Mouse (Mus musculus) embryo, embryonic 11 days (tissue): ENCODE data around the gene Ranbp17.
A peak's percentile ranks its signal among the peaks of the same experiment; 100 is the strongest.
"Not testable (repeated sequence)": the region's sequence is repeated elsewhere in the genome, so short reads cannot be mapped to it uniquely, and the experiment has no call there.

ENCODE experiments used
- DNase-seq: peaks from one replicate; pipeline ENCODE4 v3.0.0-alpha.2; 2015

Ranbp17 gene

DNA sequence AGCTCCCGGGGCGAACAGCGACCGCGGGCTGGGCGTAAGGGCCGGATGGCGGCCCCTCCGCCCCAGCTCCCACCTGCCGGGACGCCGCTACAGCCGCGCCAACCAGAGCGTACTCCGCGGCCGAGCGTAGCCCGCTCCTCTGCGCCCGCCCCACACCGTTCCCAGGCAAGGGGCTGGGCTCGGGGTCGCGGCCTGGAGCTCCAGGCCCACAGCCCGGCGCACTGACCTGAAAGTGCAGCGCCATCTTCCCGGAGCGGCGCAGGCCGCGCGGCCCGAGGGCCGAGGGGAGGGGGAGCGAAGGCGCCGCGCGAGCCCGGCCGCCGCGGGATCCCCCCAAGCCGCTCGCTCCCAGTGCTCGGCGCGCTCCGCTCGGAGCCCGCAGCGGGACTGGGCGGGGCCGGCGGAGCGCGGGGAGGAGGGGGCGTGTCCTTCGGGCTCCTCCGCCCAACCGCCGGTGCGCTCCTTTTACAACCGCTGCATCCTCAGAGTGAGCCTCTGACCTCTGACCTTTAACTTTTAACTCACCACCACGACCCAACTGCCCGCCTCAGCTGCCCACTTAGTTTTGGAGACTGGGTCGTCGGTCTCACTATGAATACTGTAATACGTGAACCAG, at the start of gene Ranbp17:
TSS of gene Ranbp17 (minus strand) at position 371 of the 616 bp plus-strand sequence.
- peak; percentile 91 for DNase-seq

GRCm38 (mm10) chr11:33554123-33554522, 40.6 kb upstream of the Ranbp17 start:
- peak; percentile 12 for DNase-seq

- DNase-seq, result no peak
Measured at GRCm38 (mm10) chr11:33550861-33551560, 37.5 kb upstream of the Ranbp17 start.

- DNase-seq, result no peak
Measured at GRCm38 (mm10) chr11:33547386-33547785, 33.8 kb upstream of the Ranbp17 start.

GRCm38 (mm10) chr11:33544945-33545344, 31.4 kb upstream of the Ranbp17 start:
- DNase-seq, result no peak

GRCm38 (mm10) chr11:33544121-33544520, 30.6 kb upstream of the Ranbp17 start:
- no peak for DNase-seq

- DNase-seq, result no peak
Measured at GRCm38 (mm10) chr11:33537390-33538125, 24.0 kb upstream of the Ranbp17 start.

DNA sequence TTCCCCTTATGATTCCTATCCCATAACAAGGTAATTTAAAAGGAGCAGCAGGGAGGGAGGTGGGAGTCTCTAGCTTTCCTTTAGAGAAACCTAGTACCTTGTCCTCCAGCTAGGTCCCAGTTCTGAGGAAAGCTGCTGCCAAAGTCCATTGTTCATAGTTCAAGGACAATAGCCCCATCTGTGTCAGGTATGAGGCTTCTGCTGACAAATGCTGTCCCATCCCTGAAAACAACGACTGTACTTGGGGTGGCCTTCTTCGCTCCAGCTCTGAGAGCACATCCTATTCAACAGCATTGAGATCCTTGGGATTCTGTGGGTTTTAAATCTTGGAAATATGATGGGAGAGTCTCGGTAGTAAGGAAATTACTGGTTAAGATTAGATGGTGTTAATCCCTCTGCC, 23.1 kb upstream of the Ranbp17 start:
- no peak for DNase-seq

- DNase-seq, result no peak
Measured at GRCm38 (mm10) chr11:33534541-33534940, 21.0 kb upstream of the Ranbp17 start.

- no peak for DNase-seq
Measured at GRCm38 (mm10) chr11:33533577-33533976, 20.0 kb upstream of the Ranbp17 start.

DNA sequence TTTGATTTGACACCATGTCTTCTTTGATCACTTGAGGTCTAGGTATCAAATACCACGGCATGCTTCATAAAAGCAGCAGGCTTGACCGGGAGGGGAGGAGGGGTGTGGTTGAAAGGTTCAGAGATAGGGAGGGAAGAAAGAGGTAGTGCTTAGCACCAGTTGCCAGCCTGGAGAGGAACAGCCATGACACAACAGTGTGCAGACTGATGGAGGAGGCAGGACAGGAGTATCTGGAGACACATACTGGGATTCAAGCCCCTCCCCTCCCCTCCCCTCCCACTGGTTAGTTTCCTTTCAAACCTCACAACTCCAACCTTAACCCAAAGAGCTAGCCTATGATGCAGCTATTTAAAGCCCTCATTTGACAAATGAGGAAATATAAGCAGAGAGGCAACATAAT, 16.0 kb upstream of the Ranbp17 start:
- DNase-seq, result peak; percentile 22

DNA sequence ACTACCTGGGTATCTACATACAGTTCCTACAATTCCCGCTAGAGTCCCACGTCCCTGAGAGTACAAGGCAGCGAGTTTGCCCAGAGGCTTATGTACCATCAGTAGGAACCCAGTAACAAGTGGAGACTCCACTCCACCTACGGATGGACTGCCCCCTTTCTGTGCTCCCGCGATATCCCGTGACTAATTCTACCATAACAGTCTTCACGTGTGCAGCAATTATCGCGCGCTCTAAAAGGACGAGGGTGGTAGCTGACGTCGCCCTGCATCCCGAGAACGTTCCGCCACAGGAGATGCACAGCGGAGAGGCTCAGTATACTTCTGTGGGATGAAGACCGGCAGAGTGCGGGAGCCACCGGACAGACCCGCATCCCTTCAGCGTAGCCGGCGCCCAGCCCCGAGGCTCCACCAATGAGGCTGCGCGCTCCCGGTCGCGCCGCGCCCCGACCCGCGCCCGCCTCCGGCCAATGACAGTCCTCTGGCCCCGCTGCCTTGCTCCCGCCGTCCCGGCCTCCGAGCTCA, 631 bp downstream of the Ranbp17 start:
- peak; percentile 89 for DNase-seq

DNA sequence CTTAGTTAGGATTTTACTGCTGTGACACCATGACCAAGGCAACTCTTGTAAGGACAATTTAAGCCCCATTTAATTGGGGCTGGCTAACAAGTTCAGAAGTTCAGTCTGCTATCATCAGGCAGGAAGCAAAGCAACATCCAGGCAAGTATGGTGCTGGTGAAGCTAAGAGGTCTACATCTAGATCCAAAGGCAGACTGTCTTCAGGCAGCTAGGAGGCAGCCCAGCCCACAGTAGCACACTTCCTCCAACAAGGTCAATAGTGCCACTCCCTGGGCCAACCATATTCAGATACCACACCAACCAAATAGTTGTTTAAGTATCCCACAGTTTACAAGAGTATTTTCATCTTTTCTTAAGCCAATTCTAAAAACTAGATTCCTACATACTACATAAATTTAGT, 4.1 kb downstream of the Ranbp17 start:
- no peak for DNase-seq

DNA sequence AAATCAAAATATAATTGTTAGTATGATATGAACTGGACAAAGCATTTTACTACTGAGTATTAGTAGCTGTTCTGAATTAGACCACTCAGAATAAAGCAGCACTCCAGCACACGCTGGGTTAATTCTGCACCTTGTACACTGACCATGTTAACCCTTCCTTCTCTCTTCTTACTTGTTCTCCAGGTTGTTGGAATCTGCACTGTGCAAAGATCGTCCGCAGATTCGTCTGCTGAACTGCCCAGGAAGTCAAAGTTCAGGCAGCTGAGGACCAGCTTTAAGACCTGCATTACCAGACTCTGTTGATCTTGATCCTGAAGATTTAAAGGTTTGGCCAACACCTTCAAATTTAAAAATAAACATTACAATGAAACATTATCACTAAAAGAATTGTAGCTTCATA, 27.8 kb downstream of the Ranbp17 start:
- DNase-seq, result no peak

DNA sequence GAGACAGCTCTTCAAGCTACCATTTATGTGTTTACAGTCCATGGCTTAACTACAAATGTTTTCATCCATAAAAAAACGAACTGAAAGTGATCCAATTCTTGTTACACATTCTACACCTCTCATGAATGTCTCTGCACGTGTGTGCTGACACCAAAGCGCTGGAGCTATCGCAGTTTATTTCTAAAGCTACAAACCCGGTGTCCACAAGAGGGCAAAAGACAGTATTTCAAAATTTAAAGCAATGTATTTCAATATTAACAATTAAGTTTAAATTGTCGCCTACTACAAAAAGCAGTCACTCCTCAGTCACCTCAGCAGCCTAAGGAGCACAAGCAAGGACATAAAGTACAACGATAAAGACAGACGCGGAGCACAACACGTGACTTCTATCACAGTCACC, 33.1 kb downstream of the Ranbp17 start:
- DNase-seq, result no peak

GRCm38 (mm10) chr11:33479209-33479608, 34.3 kb downstream of the Ranbp17 start:
- DNase-seq, result no peak

DNA sequence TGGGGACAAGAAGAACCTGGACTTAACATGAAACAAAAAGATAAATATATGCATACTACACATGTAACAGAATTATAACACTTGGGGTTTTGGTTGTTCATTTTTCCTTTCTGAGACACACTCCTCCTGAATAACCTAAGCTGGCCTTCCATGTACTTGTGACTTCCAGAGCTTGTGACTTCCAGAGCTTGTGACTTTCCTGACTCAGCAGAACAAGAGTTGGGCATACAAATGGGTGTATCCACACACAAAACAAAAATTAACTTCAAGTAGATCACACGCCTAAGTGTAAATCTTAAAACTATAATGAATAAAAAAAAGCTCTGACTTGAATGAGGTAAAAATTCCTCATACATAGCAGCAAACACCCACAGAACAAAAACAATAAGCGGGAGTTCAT, 36.9 kb downstream of the Ranbp17 start:
- DNase-seq, result no peak

DNA sequence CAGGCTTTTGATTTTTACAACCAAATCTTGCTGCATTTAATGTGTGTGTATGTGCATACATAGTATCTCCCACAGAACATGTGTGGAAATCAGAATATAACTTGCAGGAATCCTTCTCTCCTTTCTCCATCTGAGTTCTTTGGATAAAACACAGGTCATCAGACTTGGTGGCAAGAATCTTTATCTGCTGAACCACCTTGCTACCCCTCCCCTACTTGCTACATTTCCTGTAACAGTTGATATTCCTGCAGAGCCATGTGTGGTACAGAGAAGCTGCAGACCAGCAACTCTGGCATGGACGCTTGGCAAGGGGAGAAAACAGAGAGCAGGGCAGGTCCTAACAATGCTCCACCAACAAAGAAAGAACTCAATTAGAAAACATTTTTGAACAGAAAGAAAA, 52.4 kb downstream of the Ranbp17 start:
- no peak for DNase-seq

DNA sequence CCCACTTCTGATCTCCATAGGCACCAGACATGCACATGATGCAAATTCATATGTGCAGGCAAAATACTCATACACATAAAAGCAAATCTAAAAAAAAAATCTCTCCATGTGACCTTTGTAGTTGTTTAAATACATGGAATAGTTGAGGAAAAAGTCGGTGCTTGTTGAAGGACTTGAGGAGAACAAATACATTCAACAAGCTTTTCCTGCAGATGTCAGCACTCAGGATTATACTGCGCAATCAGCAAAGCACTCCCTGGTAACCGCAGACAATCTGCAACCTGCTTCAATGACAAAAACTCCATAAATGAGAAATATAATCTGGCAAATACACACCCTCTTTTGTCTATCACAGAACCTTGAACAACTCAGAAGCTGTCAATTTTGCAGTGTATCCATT, 59.5 kb downstream of the Ranbp17 start:
- no peak for DNase-seq

DNA sequence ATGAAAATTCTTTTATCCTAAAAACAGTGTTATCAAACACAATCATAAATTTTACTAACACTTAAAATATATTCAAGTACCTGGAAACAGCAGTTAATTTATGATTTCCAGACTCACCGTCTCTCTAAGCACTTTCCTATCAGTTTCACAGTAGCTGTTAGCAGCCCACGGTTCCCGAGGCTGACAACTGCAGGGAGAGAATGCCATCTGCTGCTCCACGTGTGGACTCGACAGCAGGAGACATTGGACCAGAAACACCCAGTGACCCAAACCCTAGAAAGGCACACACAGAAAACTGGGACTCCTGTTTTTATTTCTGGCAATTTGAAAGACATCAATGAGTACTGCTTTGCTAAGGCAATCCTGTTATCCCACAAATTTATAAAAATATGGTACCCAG, 79.7 kb downstream of the Ranbp17 start:
- DNase-seq, result peak; percentile 27

- DNase-seq, result not testable (repeated sequence)
Measured at GRCm38 (mm10) chr11:33428238-33428637, 85.3 kb downstream of the Ranbp17 start.

DNA sequence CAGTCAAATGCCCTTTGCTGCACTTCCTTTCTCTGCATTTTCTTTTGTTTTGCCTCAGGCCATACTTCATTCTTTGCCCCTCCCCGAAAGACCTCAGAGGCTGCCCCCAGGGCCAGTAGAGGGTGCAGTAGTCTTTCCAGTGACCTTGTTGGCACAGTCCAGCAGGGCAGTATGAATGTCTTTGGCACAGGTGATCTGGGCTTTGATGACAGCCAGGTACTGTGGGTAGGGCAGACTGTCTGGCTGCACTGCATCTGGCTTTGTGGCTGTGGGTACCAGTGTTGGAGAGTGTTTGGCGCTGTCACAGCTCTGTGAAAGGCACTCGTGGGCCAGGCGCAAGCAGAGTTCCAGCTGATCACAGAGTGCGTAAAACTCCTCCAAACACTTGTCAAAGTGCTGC, 85.8 kb downstream of the Ranbp17 start:
- DNase-seq, result not testable (repeated sequence)

DNA sequence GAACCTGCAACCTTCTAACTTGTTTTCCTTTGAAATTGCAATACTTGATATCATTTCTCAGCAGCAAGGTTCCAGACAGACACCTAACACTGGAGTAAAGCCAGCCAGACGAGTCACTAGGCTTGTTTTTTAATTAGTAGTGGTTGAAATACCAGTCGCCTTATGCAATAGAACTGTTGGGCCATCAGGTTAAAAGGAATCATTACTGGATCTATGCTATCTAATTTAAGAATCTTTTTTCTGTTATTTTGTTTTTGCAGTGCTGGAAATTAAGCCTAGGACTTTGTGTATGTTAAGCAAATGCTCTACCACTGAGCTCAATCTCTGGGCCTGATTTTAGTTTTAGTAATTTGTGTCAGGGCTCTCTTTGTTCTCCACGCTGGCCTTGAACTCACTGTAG, 91.3 kb downstream of the Ranbp17 start:
- DNase-seq, result no peak

DNA sequence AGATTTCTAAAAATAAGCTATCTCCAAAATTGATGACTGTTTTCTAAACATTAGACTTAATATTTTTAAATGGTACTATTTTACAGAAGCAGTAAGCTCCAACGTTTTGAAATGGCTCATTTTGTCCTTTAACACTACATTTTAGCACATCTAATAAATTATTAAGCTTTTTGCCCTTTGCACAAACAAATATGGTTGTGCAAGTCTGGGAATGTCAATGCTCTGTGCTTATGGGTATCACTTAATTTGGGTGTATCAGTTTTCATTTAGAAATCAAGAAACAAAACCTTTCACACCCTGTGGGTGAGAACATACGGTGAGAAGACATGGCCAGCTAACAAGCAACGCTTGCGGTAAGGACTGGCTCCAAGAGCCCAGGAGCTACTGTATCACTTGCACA, 108.9 kb downstream of the Ranbp17 start:
- DNase-seq, result no peak
